In the genomic region with DNA sequence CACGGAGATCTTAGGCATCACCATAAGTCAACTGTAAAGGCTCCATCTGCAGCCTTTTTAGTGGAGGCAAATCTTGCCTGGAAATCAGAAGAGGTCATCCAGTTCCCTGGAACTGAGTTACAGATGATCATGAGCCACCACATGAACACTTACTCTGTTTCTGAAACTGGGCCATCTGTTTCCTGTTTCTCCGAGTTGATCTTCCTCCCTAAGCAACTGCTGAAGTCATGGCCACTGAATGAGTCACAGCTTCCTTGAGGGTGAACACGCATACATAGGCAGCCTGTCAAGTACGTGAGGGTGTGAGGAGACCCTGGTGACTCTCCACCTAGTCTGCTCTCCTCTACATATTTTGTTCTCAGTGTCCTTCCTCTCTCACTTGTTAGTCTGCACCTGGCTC, we compare ENCODE assay signal across 7 mouse cellular contexts. TPM values are rescaled to one million over a fixed set of nuclear protein-coding genes. Genes with fewer than 3 reads are reported as not detected.
DNase-seq lines count a peak whose midpoint lies in the region; ATAC-seq and TF ChIP-seq lines count a peak whose summit lies in the region.

No protein-coding gene starts in this region.

- H3K36me3 ChIP-seq in liver, embryonic 14.5 days (replicated peaks; ENCODE audit: control insufficient read depth, insufficient read depth, low read depth) = no peaks in the 10 kb centered on the region
- H3K36me3 ChIP-seq in forebrain, embryonic 13.5 days (ENCODE audit: poor library complexity, severe bottlenecking) = no peaks in the 10 kb centered on the region

- H3K4me1 ChIP-seq in liver, embryonic 14.5 days (replicated peaks; ENCODE audit: control insufficient read depth in 2 of 2, insufficient read depth in 2 of 2, low read length in 1 of 2) = peaks cover 0 to 6% of the 10 kb centered on the region in 2 experiments; a peak in 1 of 4 replicates
- H3K4me1 ChIP-seq in forebrain, embryonic 13.5 days = no peaks in the 10 kb centered on the region

- no peaks in the 10 kb centered on the region for H3K9me3 ChIP-seq in liver, embryonic 14.5 days (ENCODE audit: control insufficient read depth, low read length)
- H3K9me3 ChIP-seq in forebrain, embryonic 13.5 days (replicated peaks) = no peaks in the 10 kb centered on the region

- DNase-seq in adipocyte (ENCODE audit: low spot score) = peak; percentile 26
- peak; percentile 8 to 14 for DNase-seq in gastrocnemius, postnatal 36 days
- DNase-seq in kidney, adult 9 months = peak; percentile 32
- DNase-seq in liver, embryonic 14.5 days (ENCODE audit: low read depth in 3 of 3, low spot score in 3 of 3) = peak; percentile 12 to 55 (median 15)
- DNase-seq in spleen, adult 18-20 months = peak; percentile 29 to 32

- H3K9ac ChIP-seq in liver, embryonic 14.5 days (replicated peaks) = no peak overlapping the region
- no peak overlapping the region for H3K9ac ChIP-seq in forebrain, embryonic 13.5 days

- no peak for TF ChIP-seq CTCF in liver, embryonic 14.5 days (IDR thresholded peaks at IDR 0.05; ENCODE audit: low read depth)

- TF ChIP-seq EP300 in liver, embryonic 14.5 days (IDR thresholded peaks at IDR 0.05; ENCODE audit: low read depth) = no peak

- 8% methylated on average over 4 of the region's 4 CpGs for WGBS in liver, embryonic 14.5 days (ENCODE audit: insufficient replicate concordance)
- 88% methylated on average over 4 of the region's 4 CpGs for WGBS in forebrain, embryonic 13.5 days

- H3K4me2 ChIP-seq in liver, embryonic 14.5 days (ENCODE audit: low read depth) = no peak overlapping the region
- H3K4me2 ChIP-seq in forebrain, embryonic 13.5 days = no peak overlapping the region

- H3K27me3 ChIP-seq in liver, embryonic 14.5 days (ENCODE audit: control insufficient read depth, insufficient read depth, low read length) = no peaks in the 10 kb centered on the region
- no peaks in the 10 kb centered on the region for H3K27me3 ChIP-seq in forebrain, embryonic 13.5 days

- intact Hi-C loops in gastrocnemius, postnatal 36 days (cut with DNase I) = no loop called here

- peak; percentile 99 for ATAC-seq in CD4-positive, CD25-positive, alpha-beta regulatory T cell, adult 4 months
- ATAC-seq in liver, embryonic 14.5 days (ENCODE audit: insufficient read depth) = peak; percentile 64
- ATAC-seq in forebrain, embryonic 13.5 days = no peak

- no peak overlapping the region for H3K27ac ChIP-seq in liver, embryonic 14.5 days
- no peak overlapping the region for H3K27ac ChIP-seq in forebrain, embryonic 13.5 days

- no peak overlapping the region for H3K4me3 ChIP-seq in liver, embryonic 14.5 days (ENCODE audit: insufficient read depth in 1 of 2, low read depth in 2 of 2, low read length in 2 of 2)
- no peak overlapping the region for H3K4me3 ChIP-seq in forebrain, embryonic 13.5 days

RNA-seq across cellular contexts. Expression of a gene that starts 41.4 kb away (rescaled TPM):
- 10 to 100 TPM; 19.9 to 25.9 TPM for polyA plus RNA-seq in CD4-positive, CD25-positive, alpha-beta regulatory T cell, adult 4 months (2017; shearing (Covaris generic))
- 10 to 100 TPM in 1 of 2 experiments, 1 to 10 TPM in 1; 8.9 to 10.6 TPM for total RNA-seq in gastrocnemius, postnatal 36 days (2021)
- polyA plus RNA-seq in liver, embryonic 14.5 days (2012; rRNA removed) = 9.5 and 12.4 TPM in 2 replicates
- polyA plus RNA-seq in liver, embryonic 14.5 days (2014; fragmentation: Nextera tagmentation; extraction: Ambion mirVana) = 11.5 and 12.4 TPM in 2 replicates
- 1.2 and 1.4 TPM in 2 replicates for polyA plus RNA-seq in forebrain, embryonic 13.5 days (2015; fragmentation: Nextera tagmentation; extraction: Ambion mirVana)
